Mouse (Mus musculus) hindbrain, embryonic 12.5 days (tissue): ENCODE data around the gene Senp7. TPM values are rescaled to one million over a fixed set of nuclear protein-coding genes. Genes with fewer than 3 reads are reported as not detected.

Source experiments
- ATAC-seq: fragments of 200-750 bp; cut with Nextera tagmentation; 2 replicates; pipeline ENCODE4 v1.8.0; 2017; ENCODE audit warnings: moderate TSS enrichment; ENCODE audit not compliant: low FRiP score
- H3K27ac ChIP-seq: fragments of 300-500 bp; sonication (generic); 2 replicates; pipeline ENCODE4 v1.5.1; 2016; ENCODE audit warnings: mild to moderate bottlenecking
- H3K27me3 ChIP-seq: fragments of 300-500 bp; sonication (generic); 2 replicates; pipeline ENCODE4 v1.6.1; 2016; ENCODE audit warnings: mild to moderate bottlenecking
- H3K36me3 ChIP-seq: fragments of 300-500 bp; sonication (generic); 2 replicates; pipeline ENCODE4 v1.6.1; 2016; ENCODE audit warnings: mild to moderate bottlenecking
- H3K4me1 ChIP-seq: fragments of 300-500 bp; sonication (generic); 2 replicates; pipeline ENCODE4 v1.6.1; 2016
- H3K4me2 ChIP-seq: fragments of 300-500 bp; sonication (generic); replicated peaks from 2 replicates; pipeline ENCODE4 v1.6.1; 2016; ENCODE audit warnings: mild to moderate bottlenecking
- H3K4me3 ChIP-seq: fragments of 300-500 bp; sonication (generic); 2 replicates; pipeline ENCODE4 v1.5.1; 2016; ENCODE audit warnings: mild to moderate bottlenecking
- H3K9ac ChIP-seq: fragments of 300-500 bp; sonication (generic); 2 replicates; pipeline ENCODE4 v1.6.1; 2016; ENCODE audit warnings: mild to moderate bottlenecking, moderate library complexity
- H3K9me3 ChIP-seq: fragments of 300-500 bp; sonication (generic); replicated peaks from 2 replicates; pipeline ENCODE4 v1.6.1; 2016; ENCODE audit warnings: mild to moderate bottlenecking
- WGBS: fragments of 180-500 bp; shearing (Covaris S2); methylation state at CpG from one replicate; pipeline ENCODE4 v1.1.7; 2016; 5-methylcytosine and 5-hydroxymethylcytosine counted together
- microRNA-seq: library from miRNA; unstranded; fragments of <30 nt; microRNA quantifications from one replicate; pipeline ENCODE4, GENCODE M21; 2017
- polyA plus RNA-seq: library from polyadenylated mRNA; unstranded; fragments of >200 nt; fragmentation: Nextera tagmentation; extraction: Ambion mirVana; gene quantifications from 2 replicates; pipeline ENCODE4 v1.2.1, GENCODE M21; 2016

The Senp7 gene
- polyA plus RNA-seq, 1 experiment from 2014 or later, result 54.5 TPM

GRCm38 (mm10) chr16:56175867-56176581 is 127.9 kb downstream of the Senp7 start:
- H3K27ac ChIP-seq, result no peak overlapping the region
- H3K4me2 ChIP-seq, result no peak overlapping the region
- 69% methylated on average over 8 of the region's 8 CpGs for WGBS
- 0 out of 2 replicates have a peak, but pooled peaks have one; percentile 29 for ATAC-seq
- H3K36me3 ChIP-seq, result peaks cover 28% of the 10 kb centered on the region
- H3K9me3 ChIP-seq, result no peaks in the 10 kb centered on the region
- H3K4me3 ChIP-seq, result no peak overlapping the region
- no peaks in the 10 kb centered on the region for H3K27me3 ChIP-seq
- no peak overlapping the region for H3K9ac ChIP-seq
- H3K4me1 ChIP-seq, result no peaks in the 10 kb centered on the region

GRCm38 (mm10) chr16:56186863-56187262 is 138.7 kb downstream of the Senp7 start:
- WGBS, result 89% methylated on average over 4 of the region's 4 CpGs
- Histone ChIP-seq H3K4me1 (no peaks in the 10 kb centered on the region), H3K27ac (no peak overlapping the region), H3K4me3 (no peak overlapping the region), H3K9ac (no peak overlapping the region), H3K27me3 (no peaks in the 10 kb centered on the region), H3K9me3 (no peaks in the 10 kb centered on the region), H3K4me2 (no peak overlapping the region), H3K36me3 (peaks cover 57% of the 10 kb centered on the region)
- no peak for ATAC-seq

DNA sequence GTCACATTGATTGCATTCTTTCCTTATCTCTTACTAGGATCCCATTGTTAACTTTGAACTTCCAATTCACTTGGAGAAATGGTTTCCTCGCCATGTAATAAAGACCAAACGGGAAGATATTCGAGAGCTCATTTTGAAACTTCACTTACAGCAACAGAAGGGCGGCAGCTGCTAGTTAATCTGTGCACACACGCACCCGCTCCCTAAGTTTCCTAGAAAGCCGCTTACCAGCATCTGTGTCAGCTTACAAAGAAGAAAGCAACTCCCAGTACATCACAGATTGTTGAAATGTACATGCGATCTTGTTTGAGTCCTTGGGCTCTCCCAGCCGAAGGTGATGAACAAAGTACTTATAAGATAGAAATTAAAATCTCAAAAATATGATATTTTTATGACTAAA is 140.1 kb downstream of the Senp7 start:
- no peaks in the 10 kb centered on the region for H3K9me3 ChIP-seq
- H3K4me1 ChIP-seq, result no peaks in the 10 kb centered on the region
- no peak overlapping the region for H3K4me2 ChIP-seq
- no peak overlapping the region for H3K9ac ChIP-seq
- H3K27ac ChIP-seq, result no peak overlapping the region
- no peaks in the 10 kb centered on the region for H3K27me3 ChIP-seq
- no peak overlapping the region for H3K4me3 ChIP-seq
- no peak for ATAC-seq
- peaks cover 44% of the 10 kb centered on the region for H3K36me3 ChIP-seq
- 91% methylated on average over 9 of the region's 9 CpGs for WGBS

DNA sequence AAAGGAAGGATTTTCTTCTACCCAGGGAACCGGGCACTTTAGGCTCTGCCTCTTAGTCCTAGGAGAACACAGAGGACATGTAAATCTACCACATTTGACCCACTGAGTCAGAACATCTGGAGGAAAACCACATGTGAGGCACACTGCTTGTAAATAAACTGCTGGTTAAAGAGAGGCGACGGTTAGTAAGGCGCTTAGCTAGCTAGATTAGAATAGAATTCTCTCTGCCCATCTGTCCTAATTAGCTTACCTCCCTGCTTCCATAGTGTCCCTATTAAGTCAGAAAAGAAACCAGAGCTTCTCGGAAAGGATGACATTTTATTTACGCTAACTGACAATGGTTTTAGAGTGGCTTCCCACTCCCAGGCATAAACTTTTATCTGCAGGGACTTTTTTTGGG is 155.9 kb downstream of the Senp7 start, which contains the start of gene Impg2:
Impg2 (plus strand) TSS at position 263 of the 400 bp plus-strand sequence.
- no peaks in the 10 kb centered on the region for H3K36me3 ChIP-seq
- H3K9me3 ChIP-seq, result no peaks in the 10 kb centered on the region
- no peak within 1 kb of the TSS for H3K27ac ChIP-seq
- WGBS, result 77% methylated on average over 6 of the region's 6 CpGs
- H3K4me2 ChIP-seq, result no peak within 1 kb of the TSS
- H3K27me3 ChIP-seq, result no peaks in the 10 kb centered on the region
- no peak for ATAC-seq
- H3K4me3 ChIP-seq, result no peak within 1 kb of the TSS
- H3K4me1 ChIP-seq, result no peaks in the 10 kb centered on the region
- H3K9ac ChIP-seq, result no peak within 1 kb of the TSS

DNA sequence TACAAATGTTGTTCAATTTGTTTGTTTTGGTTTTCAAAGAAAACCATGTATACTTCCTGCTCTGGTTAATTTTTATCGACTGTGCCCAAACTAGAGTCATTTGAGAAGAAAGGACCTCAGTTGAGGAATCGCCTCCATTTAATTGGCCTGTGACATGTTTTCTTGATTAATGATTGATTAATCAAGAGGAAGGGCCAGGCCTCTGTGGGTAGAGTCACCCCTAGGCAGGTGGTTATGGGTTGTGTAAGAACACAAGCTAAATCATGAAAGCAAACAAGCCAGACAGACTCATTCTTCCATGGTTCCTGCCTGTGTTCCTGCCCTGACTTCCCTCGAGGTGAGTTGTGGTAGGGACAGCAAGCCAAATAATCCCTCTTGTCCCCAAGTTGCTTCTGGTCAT is 164.6 kb downstream of the Senp7 start:
- no peaks in the 10 kb centered on the region for H3K27me3 ChIP-seq
- no peaks in the 10 kb centered on the region for H3K36me3 ChIP-seq
- no peaks in the 10 kb centered on the region for H3K4me1 ChIP-seq
- no peaks in the 10 kb centered on the region for H3K9me3 ChIP-seq
- no peak for ATAC-seq
- no peak overlapping the region for H3K9ac ChIP-seq
- 65% methylated on average over 3 of the region's 3 CpGs for WGBS
- H3K4me3 ChIP-seq, result no peak overlapping the region
- no peak overlapping the region for H3K27ac ChIP-seq
- no peak overlapping the region for H3K4me2 ChIP-seq

- Histone ChIP-seq H3K4me1 (no peaks in the 10 kb centered on the region), H3K36me3 (0 out of 2 replicates have a peak, but pooled peaks cover 2% of the 10 kb centered on the region), H3K4me3 (no peak overlapping the region), H3K9ac (no peak overlapping the region), H3K4me2 (no peak overlapping the region), H3K9me3 (no peaks in the 10 kb centered on the region), H3K27me3 (no peaks in the 10 kb centered on the region), H3K27ac (no peak overlapping the region)
- no peak for ATAC-seq
These were observed 179.5 kb downstream of the Senp7 start for GRCm38 (mm10) chr16:56227686-56228085.

DNA sequence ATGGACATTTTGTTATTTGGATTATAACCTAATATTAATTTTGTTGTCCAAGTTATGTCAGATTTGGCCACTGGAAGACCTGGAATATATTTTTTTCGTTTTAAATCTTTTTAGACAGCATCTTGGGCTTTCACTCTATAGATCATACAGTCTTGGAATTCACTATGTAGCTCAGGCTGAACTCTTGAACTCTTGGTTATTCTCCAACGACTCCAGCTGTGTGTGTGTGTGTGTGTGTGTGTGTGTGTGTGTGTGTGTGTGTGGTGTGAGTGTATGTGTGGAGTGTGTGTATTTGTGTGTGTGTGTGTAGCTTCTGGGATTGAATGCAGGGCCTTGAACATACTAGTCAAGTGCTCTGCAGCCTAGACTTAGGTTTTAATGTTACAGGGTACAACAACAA is 181.3 kb downstream of the Senp7 start:
- no peaks in the 10 kb centered on the region for H3K27me3 ChIP-seq
- no peak overlapping the region for H3K9ac ChIP-seq
- H3K4me3 ChIP-seq, result no peak overlapping the region
- ATAC-seq, result no peak
- H3K9me3 ChIP-seq, result no peaks in the 10 kb centered on the region
- H3K36me3 ChIP-seq, result 0 out of 2 replicates have a peak, but pooled peaks cover 2% of the 10 kb centered on the region
- no peak overlapping the region for H3K27ac ChIP-seq
- 61% methylated on average over 2 of the region's 2 CpGs for WGBS
- H3K4me2 ChIP-seq, result no peak overlapping the region
- H3K4me1 ChIP-seq, result no peaks in the 10 kb centered on the region

- 53% methylated on average over 10 of the region's 10 CpGs for whole genome bisulfite sequencing
- Histone ChIP-seq H3K27me3 (no peaks in the 10 kb centered on the region), H3K9ac (no peak overlapping the region), H3K4me1 (no peaks in the 10 kb centered on the region), H3K9me3 (no peaks in the 10 kb centered on the region), H3K27ac (no peak overlapping the region), H3K36me3 (0 out of 2 replicates have a peak, but pooled peaks cover 2% of the 10 kb centered on the region), H3K4me2 (no peak overlapping the region), H3K4me3 (no peak overlapping the region)
- ATAC-seq, result no peak
These were observed 183.2 kb downstream of the Senp7 start for GRCm38 (mm10) chr16:56231300-56231699.

GRCm38 (mm10) chr16:56232736-56233135 is 184.6 kb downstream of the Senp7 start:
- no peak for ATAC-seq
- Histone ChIP-seq H3K27ac (no peak overlapping the region), H3K9me3 (no peaks in the 10 kb centered on the region), H3K4me3 (no peak overlapping the region), H3K4me1 (no peaks in the 10 kb centered on the region), H3K36me3 (0 out of 2 replicates have a peak, but pooled peaks cover 2% of the 10 kb centered on the region), H3K27me3 (no peaks in the 10 kb centered on the region), H3K4me2 (no peak overlapping the region), H3K9ac (no peak overlapping the region)
- WGBS, result 89% methylated on average over 10 of the region's 10 CpGs

Small RNA genes lying within 50 kb of the gene (microRNA-seq; reads per million reads assigned to microRNA genes)
- gene Gm24047, result not detected

Other genes with a start within 250 kb of the Senp7 start
- gene Nfkbiz, start 209.4 kb upstream of the Senp7 start, polyA plus RNA-seq, result 1.4 and 1.8 TPM in 2 replicates
- 0.77 and 1.1 TPM in 2 replicates for gene Nxpe3, start 153.1 kb upstream of the Senp7 start, polyA plus RNA-seq
- gene Cep97, start 113.5 kb upstream of the Senp7 start, polyA plus RNA-seq, result 16.5 and 19.5 TPM in 2 replicates
- gene Rpl24, start 82.1 kb upstream of the Senp7 start, polyA plus RNA-seq, result 667 and 708 TPM in 2 replicates
- gene Zbtb11, start 74.5 kb upstream of the Senp7 start, polyA plus RNA-seq, result 20.8 and 21.8 TPM in 2 replicates
- 270 and 291 TPM in 2 replicates for gene Pcnp, start 18.6 kb upstream of the Senp7 start, polyA plus RNA-seq
- 25.1 and 25.3 TPM in 2 replicates for gene Trmt10c, start 10.5 kb upstream of the Senp7 start, polyA plus RNA-seq
- gene Impg2, start 156.0 kb downstream of the Senp7 start, polyA plus RNA-seq, result 0.23 and 0.38 TPM in 2 replicates